Mouse (Mus musculus) embryo, embryonic 10.5 days (tissue): ENCODE results near the gene Clp1.

Experiments
- DNase-seq: peaks from one replicate; pipeline ENCODE4 v3.0.0-alpha.2; 2015; ENCODE audit warnings: low spot score

The Clp1 gene

DNA sequence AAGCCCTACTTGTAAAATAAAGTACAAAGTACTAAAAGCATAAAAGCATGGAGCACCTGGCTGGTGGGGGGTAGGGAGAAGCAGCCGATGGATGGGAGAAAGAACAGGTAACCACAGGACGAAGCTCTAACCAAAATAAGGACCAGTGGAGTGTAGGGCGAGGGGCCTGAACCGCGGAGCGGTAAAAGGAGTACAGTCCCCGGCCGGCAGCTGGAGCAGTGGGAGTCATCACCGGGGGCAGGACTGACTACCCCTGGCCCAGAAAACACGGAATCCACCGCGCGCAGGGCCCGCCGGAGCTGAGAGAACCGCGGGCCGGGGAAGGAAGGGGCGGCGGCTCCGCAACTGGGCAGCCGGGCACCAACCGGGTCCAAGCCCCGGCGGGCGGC lies 12.7 kb downstream of the Clp1 start:
- no peak for DNase-seq

DNA sequence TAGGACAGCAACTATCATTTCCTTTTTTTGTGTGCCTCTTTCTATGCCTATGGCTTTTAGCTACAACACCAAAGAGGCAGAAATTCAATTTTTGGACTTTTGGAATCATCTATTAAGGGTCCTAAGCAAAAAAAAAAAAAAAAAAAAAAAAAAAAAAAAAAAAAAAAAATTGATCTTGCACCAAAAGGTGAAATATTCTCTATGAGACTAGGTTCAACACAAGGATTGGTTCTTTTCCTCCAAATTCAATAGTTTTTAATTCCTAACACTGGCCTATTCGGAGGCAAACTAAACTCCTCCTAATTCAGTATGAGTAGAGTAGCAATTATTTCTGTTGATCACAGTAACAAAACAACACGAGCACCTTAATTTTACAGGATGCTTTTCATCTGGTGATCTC lies 15.3 kb downstream of the Clp1 start:
- DNase-seq: no peak

DNA sequence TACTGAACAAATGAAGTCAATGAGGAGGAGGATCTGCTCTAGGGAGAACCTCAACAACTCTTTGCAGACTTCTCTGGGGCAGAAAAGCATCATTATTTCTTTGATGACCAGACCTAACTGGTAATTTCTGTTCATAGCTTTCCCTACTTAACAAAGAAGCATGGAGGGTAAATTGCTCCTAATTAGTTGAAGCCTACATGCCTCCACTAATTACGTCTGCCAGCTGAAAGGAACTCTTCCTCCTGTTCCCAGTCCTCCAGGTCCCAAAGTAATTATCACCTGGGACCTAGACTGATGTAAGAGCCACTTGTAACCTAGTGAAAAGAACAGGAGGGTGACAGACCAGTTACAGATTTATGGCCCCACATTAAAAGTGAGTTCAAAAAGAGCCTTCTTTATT lies 19.6 kb downstream of the Clp1 start:
- DNase-seq: no peak

DNA sequence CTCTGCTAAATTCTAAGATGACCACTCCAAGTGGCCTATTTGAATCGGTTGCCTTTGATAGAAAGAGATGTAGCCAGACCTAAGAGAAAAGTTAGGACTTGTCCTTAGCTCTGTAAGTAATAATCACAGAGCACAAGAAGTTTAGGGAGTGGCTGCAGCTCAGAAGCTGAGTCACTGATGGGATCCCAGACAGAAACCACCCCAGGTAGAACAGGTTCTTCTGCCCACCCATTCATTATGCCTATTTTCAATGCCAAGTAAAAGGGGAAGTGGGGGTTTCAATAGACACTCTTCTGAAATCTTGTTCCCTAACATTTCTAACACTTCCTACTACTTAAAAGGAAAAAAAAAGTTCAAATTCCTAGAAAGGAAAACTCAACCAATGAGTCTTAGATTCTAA lies 21.9 kb downstream of the Clp1 start:
- DNase-seq: no peak

DNA sequence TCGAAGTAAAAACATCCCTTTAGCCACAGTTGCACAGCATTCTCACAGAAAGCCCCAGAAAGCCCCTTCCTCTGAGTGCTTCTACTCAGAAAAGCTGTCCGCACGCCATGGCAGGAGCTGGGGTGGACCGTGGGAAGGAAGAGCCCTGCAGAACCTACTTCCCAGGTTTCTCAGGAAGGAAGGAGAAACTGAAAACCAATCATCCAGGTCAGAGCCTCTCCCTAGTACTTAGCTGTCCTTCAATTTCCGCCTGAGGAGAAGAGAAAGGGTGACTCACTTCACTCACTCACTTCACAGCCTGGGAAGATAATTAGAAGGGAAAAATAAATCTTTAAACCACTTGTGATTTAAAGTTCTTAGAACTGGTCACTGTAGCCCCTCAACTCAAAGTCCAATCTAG lies 22.8 kb downstream of the Clp1 start:
- DNase-seq: no peak

DNA sequence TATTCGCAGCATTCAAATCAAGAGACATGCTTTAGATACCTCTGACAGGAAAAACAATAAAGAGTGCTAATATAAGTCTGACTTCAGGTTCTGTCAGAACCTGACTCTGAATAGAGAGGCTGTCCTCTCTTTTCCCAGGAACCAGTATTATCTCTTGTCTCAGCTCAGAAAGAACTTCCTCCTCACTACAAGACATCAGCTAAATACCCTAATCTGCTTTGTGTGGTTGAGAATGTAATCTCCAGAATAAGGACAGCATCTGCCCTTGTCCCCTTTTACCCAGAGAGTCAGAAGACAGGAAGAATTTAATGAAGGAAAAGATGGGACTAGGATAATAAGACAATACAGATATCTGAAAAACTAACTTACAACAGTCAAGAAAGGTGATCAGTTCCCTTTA lies 23.7 kb downstream of the Clp1 start:
- no peak for DNase-seq

DNA sequence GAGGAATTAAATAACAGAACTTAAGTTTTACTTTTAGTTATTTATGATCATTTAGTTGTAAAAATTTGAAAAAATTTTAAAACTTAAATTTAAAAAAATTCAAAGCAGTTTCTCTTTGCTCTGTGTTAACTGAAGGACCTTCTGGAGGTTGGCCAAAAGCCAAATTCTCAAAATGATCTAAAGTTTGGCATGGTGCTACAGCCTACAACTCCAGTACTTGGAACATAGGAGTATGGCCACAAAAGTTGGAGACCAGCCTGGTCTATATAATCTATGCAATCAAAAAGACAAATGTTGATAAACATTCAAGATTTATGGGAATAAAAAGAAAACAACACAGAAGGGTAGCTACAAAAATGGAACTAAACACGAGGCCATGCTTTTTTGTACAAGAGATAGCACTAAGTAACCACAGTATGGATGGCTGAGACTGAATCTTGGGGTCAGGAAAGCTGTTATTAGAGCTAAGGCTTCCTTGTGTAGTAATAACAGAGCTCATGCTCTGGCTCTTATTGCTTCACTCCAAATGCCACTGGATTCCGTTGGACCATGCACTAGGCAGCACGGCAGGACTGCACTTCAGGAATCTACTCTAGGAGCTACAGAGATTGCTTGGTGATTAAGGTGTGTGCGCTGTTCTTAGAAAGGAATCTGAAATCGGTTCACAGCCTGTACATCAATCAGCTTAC lies 32.0 kb downstream of the Clp1 start:
- DNase-seq: no peak

DNA sequence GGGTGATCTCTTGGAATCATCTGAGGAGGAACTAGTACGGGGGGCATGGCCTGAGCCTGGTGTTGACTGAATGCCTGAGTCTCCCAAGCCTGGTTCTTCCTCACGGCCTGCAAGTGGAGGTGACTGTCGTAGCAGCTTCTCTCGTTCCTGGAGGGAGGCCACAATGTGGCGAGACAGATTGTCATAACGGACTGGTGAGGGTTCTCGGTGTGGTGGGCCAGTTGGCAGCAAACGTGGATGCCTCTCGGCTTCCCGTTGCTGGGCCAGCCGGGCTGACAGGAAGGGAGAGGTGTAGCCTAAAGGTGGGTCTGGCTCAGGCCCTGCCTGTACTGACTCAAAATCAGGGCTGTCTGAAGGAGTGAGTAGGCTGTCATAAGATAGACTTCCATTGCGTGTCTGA lies 37.1 kb downstream of the Clp1 start:
- DNase-seq: no peak

DNA sequence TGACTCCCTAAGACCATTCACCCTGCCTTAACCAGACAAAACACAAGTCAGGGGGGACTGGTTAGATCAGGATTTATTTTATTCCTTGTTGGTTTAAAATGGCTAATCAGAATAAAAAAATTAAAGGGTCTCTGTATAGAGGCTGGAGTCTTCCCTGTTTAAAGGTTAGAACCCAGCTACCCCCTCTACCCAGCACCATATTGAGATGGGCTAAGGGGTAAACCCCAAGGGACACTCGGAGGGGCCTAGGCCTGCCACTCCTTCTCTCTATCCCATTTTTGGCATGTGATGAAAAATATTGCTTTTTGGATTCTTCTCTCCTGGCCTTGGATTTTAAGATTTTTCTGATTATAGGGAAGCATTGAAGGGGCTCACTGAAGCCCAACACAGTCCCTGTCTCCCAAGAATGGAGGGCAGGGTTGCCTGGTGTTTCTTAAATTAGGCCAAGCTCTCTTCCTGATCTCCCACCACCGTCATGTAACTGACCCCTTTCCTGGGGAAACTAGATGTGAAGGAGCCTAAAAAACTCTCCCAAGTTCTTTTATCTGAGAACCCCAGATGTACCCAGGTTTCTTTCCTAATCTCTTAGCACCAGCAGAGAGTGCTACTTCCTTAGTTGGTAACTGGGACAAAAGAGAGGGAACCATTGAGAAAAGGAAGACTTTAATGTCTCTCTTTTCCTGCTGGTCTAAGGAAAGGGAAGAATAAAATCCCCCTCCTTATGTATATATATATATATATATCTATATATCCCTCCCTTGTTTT lies 38.9 kb downstream of the Clp1 start:
- no peak for DNase-seq

DNA sequence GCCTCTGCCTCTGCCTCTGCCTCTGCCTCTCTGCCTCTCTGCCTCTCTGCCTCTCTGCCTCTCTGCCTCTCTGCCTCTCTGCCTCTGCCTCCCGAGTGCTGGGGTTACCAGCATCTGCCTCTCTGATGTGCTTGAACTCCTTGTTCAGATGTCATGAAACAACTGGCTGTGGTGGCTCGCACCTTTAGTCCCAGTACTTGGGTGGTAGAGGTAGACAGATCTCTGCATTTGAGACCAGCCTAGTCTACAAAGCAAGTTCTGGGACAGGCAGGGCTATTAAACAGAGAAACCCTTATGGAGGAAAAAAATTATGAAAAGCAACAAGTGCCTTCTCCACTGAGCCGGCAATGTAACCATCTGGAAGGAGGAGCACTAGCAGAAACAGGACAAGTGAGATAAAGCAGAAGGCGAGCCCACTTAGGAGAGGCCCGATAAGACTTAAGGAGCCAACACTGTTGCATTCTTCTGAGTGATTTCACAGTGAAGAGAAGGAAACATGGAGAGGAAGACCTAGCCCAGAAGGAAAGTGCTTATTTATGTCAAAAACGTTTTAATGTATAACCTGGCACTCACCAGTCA lies 44.5 kb downstream of the Clp1 start:
- no peak for DNase-seq

DNA sequence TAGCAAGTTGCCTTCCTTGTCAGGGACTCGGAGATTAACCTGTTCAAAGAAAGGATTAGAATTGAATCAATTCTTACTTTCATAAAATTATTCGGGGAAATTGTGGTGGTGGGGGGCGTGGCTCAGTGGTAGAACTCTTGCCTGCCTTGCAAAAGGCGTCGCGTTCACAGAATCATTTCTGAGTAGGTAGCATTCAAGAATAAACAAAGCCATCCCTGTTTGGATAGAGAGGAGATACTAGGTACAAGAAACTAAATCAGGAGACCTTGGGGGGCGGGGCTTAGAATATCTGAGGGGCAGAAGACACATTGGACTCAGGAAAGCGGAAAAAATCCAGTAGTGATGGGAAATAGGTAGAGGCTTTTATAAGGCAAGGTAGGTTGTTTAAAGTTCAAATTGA lies 48.1 kb downstream of the Clp1 start, which contains the start of gene Tmx2:
Tmx2 (minus strand) TSS at position 125 of the 400 bp plus-strand sequence.
- no peak for DNase-seq

DNA sequence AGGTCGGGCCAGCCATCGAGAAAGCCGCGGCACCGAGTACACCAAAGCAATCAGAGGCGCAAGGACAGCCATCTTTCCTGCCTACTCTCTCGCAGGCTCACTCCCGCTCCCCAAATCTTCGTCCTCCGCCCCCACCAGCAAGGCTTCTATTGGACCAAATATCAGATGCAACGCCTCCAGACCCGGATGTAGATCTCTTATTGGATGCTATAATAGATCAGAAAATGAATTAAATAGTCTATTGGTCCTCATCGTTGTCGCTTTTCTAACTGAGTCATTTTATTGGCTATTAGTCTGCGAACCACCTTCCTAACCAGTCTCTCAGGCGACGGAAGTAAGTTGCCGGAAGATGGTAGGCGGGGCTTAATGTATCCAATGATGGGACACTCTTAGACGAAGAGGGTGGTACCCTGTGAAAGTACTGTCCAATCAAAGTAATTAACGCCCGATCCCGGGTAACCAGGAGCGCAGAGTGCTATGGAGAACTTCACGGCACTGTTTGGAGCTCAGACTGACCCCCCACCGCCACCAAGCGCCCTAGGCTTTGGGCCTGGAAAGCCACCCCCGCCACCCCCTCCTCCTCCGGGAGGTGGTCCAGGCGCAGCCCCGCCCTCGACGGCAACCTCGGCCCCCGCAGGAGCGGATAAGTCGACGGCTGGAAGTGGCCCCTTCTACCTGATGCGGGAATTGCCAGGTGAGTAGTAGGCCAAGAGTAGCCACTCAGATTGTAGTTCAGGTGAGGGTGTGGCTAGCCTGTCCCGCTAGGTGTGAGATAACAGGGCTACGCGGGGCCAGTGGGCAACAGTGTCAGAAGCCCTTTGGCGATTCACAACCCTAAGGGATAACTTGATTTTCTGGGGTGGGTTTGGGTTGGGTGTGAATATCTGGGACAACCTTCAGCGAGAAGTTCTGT lies 48.9 kb downstream of the Clp1 start, which contains the start of the genes Gm28635 and Med19:
Gm28635 (minus strand) TSS at position 74 of the 913 bp plus-strand sequence.
Med19 (plus strand) TSS at position 435 of the 913 bp plus-strand sequence.
- peak; percentile 100 for DNase-seq

DNA sequence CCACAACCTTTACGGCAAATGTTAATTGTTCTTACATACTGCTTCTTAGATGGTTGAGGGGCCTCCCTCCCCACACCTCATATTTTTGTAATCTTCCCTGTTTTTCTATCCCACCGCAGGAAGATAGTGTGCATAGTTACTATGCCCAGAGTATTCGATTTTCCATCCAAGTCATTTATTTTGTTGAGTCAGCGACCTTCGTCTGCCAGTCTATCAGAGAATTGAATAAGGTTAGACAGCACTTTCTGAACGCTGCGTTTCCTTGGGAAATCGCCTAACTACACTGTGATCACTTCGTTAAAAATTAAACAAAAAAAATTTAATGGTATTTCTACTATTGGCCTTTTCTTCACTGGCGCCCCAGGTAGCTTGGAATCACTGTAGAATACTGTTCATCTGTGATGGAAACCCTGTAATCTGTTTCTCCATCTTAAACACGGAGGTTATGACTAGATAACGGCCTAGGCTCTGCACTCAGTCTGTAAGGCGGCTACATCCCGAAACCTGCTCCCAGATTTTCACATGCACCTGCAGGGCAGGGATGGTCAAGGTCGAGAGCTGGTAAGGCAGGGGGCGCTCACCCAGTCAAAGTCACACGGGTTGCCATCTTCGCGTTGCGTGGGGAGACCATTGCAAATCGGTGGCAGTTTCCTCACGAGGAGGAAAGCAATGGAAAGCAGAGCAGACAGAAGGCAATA lies 49.7 kb downstream of the Clp1 start:
- DNase-seq: peak; percentile 59
